Mouse (Mus musculus) lung, postnatal 25 days (tissue): ENCODE data around the gene Epha8.

Experiments used
- DNase-seq: peaks from one replicate; pipeline ENCODE4 v3.0.0; 2022; ENCODE audit warnings: low spot score

Gene Epha8

GRCm38 (mm10) chr4:136904767-136905539, 51.7 kb downstream of the Epha8 start:
- DNase-seq = no peak

DNA sequence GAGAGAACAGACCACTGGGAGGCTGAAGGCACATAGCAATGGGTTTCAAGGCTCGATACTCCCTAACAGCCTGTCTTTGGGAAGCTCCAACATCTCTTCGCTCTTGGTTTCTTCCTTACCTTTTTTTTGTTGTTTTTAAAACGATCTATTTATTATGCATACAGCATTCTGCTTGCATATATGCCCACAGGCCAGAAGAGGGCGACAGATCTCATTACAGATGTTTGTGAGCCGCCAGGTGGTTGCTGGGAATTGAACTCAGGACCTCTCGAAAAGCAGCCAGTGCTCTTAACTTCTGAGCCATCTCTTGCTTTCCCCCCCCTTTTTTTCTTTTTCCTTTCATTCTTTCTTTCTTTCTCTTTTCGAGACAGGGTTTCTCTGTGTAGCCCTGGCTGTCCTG, 57.5 kb downstream of the Epha8 start:
- DNase-seq = no peak

GRCm38 (mm10) chr4:136898637-136899036, 58.0 kb downstream of the Epha8 start, which contains the start of gene C1qa:
Gene C1qa, minus strand, starts transcription at chr4:136898803.
- DNase-seq = no peak

DNA sequence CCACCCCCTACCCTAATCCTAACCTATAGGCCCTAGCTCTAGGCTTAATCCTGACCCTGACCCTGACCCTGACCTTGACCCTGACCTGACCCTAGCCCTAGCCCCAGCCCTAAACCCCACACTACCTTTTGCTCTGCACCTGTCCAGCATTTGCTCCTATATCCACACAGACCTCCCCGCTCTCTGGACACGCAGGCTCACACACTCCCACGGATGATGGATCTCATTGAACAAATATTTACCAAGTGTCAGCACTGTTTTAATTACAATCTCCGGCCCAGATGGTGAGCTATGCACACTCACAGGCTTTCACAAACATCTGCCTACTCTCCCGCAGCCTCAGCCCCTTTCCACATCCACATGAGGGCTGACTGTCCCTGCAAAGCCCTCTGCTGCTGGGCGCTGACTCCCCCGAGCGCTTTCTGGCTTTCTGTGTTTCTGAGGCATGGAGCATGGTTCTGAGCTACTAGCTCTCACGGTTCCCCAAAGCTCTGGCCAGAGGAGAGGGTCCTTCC, 58.5 kb downstream of the Epha8 start:
- no peak for DNase-seq

GRCm38 (mm10) chr4:136896461-136896860, 60.2 kb downstream of the Epha8 start:
- no peak for DNase-seq

DNA sequence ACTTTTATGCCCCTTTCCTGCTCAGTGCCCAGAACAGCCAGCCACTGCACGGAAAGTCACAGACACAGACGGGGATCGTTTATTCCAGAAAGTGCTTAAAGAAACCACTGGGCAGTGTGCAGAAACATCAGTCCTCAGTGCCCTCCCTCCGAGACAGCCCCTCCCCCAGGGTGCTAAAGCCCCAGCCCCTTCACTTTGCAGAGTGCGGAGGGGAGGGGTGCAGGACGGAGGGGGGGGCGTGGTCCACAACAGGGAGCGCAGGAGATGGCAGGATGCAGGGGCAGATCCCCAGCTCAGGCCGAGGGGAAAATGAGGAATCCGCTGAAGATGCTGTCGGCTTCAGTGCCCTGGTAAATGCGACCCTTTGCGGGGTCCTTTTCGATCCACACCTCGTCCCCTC, 60.8 kb downstream of the Epha8 start:
- DNase-seq = no peak

DNA sequence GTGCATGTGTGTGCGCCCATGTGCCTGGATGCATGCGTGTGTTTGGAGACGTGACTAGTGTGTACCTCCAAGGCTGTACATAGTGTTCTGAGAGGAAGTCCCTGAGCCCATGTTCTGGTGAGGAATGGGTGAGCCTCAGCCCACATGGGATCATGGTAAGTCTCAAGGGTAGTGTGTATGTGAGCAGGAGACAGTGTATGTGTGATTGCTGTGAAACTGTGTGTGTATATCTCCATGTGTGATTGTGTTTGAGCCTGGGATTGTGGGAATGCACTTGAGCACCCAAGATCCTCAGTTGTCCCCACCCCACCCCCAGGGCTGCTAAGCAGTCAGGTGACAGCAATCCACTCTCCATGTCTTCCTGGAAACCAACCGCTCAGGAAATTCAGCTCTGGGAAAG, 61.8 kb downstream of the Epha8 start:
- no peak for DNase-seq

DNA sequence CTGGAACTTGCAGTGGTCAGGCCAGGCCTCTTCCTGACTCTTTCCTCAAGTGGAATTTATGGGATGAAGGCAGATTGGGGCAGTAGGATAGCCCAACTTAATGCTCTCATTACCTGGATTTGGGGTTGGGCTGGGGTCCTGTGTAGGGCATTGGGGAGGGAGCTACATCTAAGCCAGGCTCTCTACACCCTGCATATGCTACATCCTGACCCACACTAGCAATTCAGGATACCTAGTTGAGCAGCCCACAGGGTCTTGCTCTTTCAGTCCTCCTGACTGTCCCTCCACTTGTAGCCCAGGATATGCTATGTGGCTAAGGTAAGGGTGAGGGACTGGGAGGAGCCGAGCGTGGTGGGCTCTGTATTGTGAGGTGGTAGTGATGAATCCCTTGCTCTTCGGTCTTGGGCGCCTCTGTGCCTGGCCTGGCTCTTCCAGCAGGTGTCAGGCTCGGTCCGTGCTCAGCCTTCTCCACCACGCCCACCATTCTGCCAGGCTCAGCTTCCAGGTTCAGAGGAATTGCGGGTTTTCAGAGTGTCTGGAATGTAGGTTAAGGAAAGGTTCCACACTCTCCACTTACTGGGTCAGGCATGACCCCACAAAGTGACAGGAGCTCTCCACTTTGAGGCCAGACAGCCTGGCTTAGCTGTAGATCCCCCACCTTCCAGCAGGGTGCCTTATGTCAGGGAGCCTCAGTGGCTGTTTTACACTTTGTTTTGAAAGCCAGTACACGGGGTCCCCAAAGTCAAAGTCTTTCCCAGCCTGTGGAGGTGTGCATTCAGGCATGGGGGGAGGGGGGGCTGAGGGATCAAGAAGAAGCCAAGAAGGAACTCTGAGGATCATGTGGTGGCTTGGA, 62.7 kb downstream of the Epha8 start:
- no peak for DNase-seq

- no peak for DNase-seq
Observed at GRCm38 (mm10) chr4:136892811-136893210, 63.8 kb downstream of the Epha8 start, which contains the start of gene C1qc. Gene C1qc, minus strand, starts transcription at chr4:136893065.

DNA sequence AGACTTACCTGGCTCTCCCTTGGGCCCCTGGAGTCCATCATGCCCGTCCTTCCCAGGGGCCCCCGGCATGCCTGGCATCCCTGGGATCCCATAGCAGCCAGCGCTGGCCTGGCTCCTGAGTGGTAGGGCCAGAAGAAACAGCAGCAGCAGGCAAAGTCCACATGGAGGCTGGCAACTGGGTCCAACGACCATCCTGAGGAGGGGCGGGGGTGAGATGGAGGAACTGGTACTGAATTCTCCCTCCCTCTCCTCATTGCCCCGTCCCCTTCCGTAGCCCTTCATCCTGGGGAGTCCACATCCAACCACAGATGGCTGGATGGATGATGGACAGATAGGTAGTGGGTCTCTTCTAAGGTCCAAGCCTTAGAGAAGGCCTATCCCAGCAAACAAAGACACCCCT, 64.2 kb downstream of the Epha8 start:
- DNase-seq = no peak

- no peak for DNase-seq
Observed at GRCm38 (mm10) chr4:136891115-136891514, 65.5 kb downstream of the Epha8 start.

DNA sequence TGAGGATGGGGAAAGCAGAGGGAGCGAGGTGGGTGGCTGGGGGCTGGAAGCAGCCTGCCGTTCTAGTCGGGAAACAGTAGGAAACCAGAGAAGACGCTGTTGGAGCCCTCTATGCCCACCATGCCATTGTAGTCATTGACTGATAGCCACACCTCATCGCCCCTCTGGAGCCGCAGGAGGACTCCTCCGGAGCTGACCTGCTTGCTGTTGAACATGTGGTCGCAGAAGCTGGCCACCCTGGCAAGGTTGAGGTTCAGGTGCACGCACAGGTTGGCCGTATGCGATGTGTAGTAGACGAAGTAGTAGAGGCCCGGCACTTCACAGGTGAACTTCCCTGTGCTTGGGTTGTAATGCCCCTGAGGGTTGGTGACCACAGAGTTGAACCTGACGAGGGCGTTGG, 66.6 kb downstream of the Epha8 start:
- DNase-seq = no peak

DNA sequence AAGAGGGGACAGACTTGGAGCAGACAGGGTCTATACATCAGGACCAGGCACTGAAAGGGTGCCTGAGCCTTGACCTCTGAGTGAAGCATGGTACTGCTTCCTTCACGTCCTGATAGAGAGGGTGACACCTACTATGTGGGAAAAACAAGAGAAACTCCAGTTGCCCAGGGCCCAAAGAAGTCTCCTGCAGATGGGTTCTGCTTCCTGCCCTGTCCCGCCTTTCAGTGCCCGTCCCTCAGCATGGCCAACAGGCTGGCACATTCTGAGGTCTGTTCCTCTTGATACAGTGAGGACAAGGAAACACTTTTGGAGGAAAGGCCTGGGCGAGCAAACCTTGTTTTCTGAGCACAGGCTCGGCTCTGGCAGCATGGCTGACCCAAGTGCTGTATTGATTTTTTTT, 68.9 kb downstream of the Epha8 start:
- no peak for DNase-seq

GRCm38 (mm10) chr4:136886101-136886500, 70.5 kb downstream of the Epha8 start, which contains the start of gene C1qb:
Gene C1qb, minus strand, starts transcription at chr4:136886187.
- DNase-seq = no peak
